Mouse (Mus musculus) kidney, embryonic 14.5 days (tissue): ENCODE results near the gene Stk11. TPM values are rescaled to one million over a fixed set of nuclear protein-coding genes. Genes with fewer than 3 reads are reported as not detected.
A peak's percentile ranks its signal among the peaks of the same experiment; 100 is the strongest.

Source experiments
- ATAC-seq: fragments of 200-750 bp; cut with Nextera tagmentation; 2 replicates; pipeline ENCODE4 v1.8.0; 2017; ENCODE audit warnings: moderate number of reproducible peaks, mild to moderate bottlenecking, moderate TSS enrichment, moderate library complexity; ENCODE audit not compliant: low FRiP score, low TSS enrichment
- H3K27ac ChIP-seq: fragments of 300-500 bp; sonication (generic); 2 replicates; pipeline ENCODE4 v1.5.1; 2014; ENCODE audit warnings: low read depth, mild to moderate bottlenecking, low read length, moderate library complexity, mixed read lengths
- H3K27me3 ChIP-seq: fragments of 300-500 bp; sonication (generic); 2 replicates; pipeline ENCODE4 v1.6.1; 2014; ENCODE audit warnings: mild to moderate bottlenecking, low read length; ENCODE audit not compliant: control insufficient read depth, insufficient read depth
- H3K36me3 ChIP-seq: fragments of 300-500 bp; sonication (generic); 2 replicates; pipeline ENCODE4 v1.6.1; 2014; ENCODE audit warnings: low read length, mixed read lengths; ENCODE audit not compliant: control insufficient read depth, insufficient read depth
- H3K4me1 ChIP-seq: fragments of 300-500 bp; sonication (generic); 2 replicates; pipeline ENCODE4 v1.6.1; 2014; ENCODE audit warnings: low read length, mixed read lengths; ENCODE audit not compliant: control insufficient read depth, insufficient read depth
- H3K4me2 ChIP-seq: fragments of 300-500 bp; sonication (generic); replicated peaks from 2 replicates; pipeline ENCODE4 v1.6.1; 2014; ENCODE audit warnings: low read depth, mild to moderate bottlenecking, low read length
- H3K4me3 ChIP-seq: fragments of 300-500 bp; sonication (generic); 2 replicates; pipeline ENCODE4 v1.5.1; 2014; ENCODE audit warnings: mild to moderate bottlenecking, low read length
- H3K9ac ChIP-seq: fragments of 300-500 bp; sonication (generic); 2 replicates; pipeline ENCODE4 v1.6.1; 2014; ENCODE audit warnings: low read depth, mild to moderate bottlenecking, low read length, moderate library complexity
- H3K9me3 ChIP-seq: fragments of 300-500 bp; sonication (generic); 2 replicates; pipeline ENCODE4 v1.6.1; 2016; ENCODE audit warnings: low read length; ENCODE audit not compliant: control insufficient read depth
- WGBS: fragments of 180-500 bp; shearing (Covaris S2); extraction: QIAGEN DNeasy Blood & Tissue Kit; methylation state at CpG from one replicate; pipeline ENCODE4 v1.1.7; 2014; 5-methylcytosine and 5-hydroxymethylcytosine counted together
- polyA plus RNA-seq: library from polyadenylated mRNA; unstranded; fragments of >200 nt; fragmentation: Nextera tagmentation; extraction: Ambion mirVana; gene quantifications from 2 replicates; pipeline ENCODE4 v1.2.1, GENCODE M21; 2014

Stk11 gene
- polyA plus RNA-seq, 1 experiment from 2014 or later = 26.6 TPM

- Histone ChIP-seq H3K4me3 (peak overlapping the region; percentile 37), H3K27me3 (no peaks in the 10 kb centered on the region), H3K4me2 (peak overlapping the region; percentile 74), H3K4me1 (peaks cover 84% of the 10 kb centered on the region), H3K36me3 (peaks cover 20% of the 10 kb centered on the region), H3K9me3 (no peaks in the 10 kb centered on the region), H3K9ac (peak overlapping the region; percentile 45), H3K27ac (peak overlapping the region; percentile 99)
- WGBS = under 1% methylated on average over 32 of the region's 33 CpGs
- peak; percentile 7 for ATAC-seq
Measured at GRCm38 (mm10) chr10:80160455-80161371, 45.1 kb downstream of the Stk11 start.

- peak; percentile 37 for ATAC-seq
- 5% methylated on average over 6 of the region's 7 CpGs for WGBS
- H3K27me3 ChIP-seq = no peaks in the 10 kb centered on the region
- no peaks in the 10 kb centered on the region for H3K9me3 ChIP-seq
- peak overlapping the region; percentile 99 for H3K27ac ChIP-seq
- peak overlapping the region; percentile 74 for H3K4me2 ChIP-seq
- peak overlapping the region; percentile 37 for H3K4me3 ChIP-seq
- H3K36me3 ChIP-seq = peaks cover 11% of the 10 kb centered on the region
- peak overlapping the region; percentile 45; the same call in 1 of the 2 replicates for H3K9ac ChIP-seq
- peaks cover 83% of the 10 kb centered on the region for H3K4me1 ChIP-seq
Measured at GRCm38 (mm10) chr10:80161522-80162242, 46.1 kb downstream of the Stk11 start.

GRCm38 (mm10) chr10:80162243-80162608, 46.6 kb downstream of the Stk11 start:
- Histone ChIP-seq H3K27me3 (no peaks in the 10 kb centered on the region), H3K4me3 (no peak overlapping the region), H3K4me1 (peaks cover 81% of the 10 kb centered on the region), H3K4me2 (peak overlapping the region; percentile 74; the same call in 1 of the 2 replicates), H3K36me3 (peaks cover 5% of the 10 kb centered on the region), H3K9me3 (no peaks in the 10 kb centered on the region), H3K27ac (peak overlapping the region; percentile 99), H3K9ac (no peak overlapping the region)
- no peak for ATAC-seq
- WGBS = 76% methylated on average over 3 of the region's 3 CpGs

- ATAC-seq = no peak
- Histone ChIP-seq H3K9ac (no peak overlapping the region), H3K4me2 (no peak overlapping the region), H3K9me3 (no peaks in the 10 kb centered on the region), H3K36me3 (no peaks in the 10 kb centered on the region; the same call in 1 of the 2 replicates), H3K4me3 (no peak overlapping the region), H3K27ac (peak overlapping the region; percentile 99; the same call in 1 of the 2 replicates), H3K27me3 (no peaks in the 10 kb centered on the region), H3K4me1 (peaks cover 76% of the 10 kb centered on the region)
- WGBS = 45% methylated on average over 6 of the region's 6 CpGs
Measured at GRCm38 (mm10) chr10:80162716-80163299, 47.2 kb downstream of the Stk11 start.

- H3K9me3 ChIP-seq = no peaks in the 10 kb centered on the region
- no peak overlapping the region for H3K27ac ChIP-seq
- H3K9ac ChIP-seq = no peak overlapping the region
- ATAC-seq = no peak
- H3K36me3 ChIP-seq = no peaks in the 10 kb centered on the region
- H3K4me2 ChIP-seq = no peak overlapping the region
- WGBS = 72% methylated on average over 8 of the region's 8 CpGs
- no peaks in the 10 kb centered on the region for H3K27me3 ChIP-seq
- H3K4me3 ChIP-seq = no peak overlapping the region
- H3K4me1 ChIP-seq = peaks cover 67% of the 10 kb centered on the region
Measured at GRCm38 (mm10) chr10:80163721-80164120, 48.1 kb downstream of the Stk11 start.

- no peaks in the 10 kb centered on the region; the same call in 1 of the 2 replicates for H3K36me3 ChIP-seq
- no peak overlapping the region for H3K27ac ChIP-seq
- H3K9ac ChIP-seq = peak overlapping the region; percentile 31; the same call in 1 of the 2 replicates
- ATAC-seq = no peak
- peak overlapping the region; percentile 33 for H3K4me3 ChIP-seq
- no peaks in the 10 kb centered on the region for H3K27me3 ChIP-seq
- H3K4me1 ChIP-seq = peaks cover 67% of the 10 kb centered on the region
- H3K4me2 ChIP-seq = peak overlapping the region; percentile 80
- no peaks in the 10 kb centered on the region for H3K9me3 ChIP-seq
- 9% methylated on average over 33 of the region's 44 CpGs for WGBS
Measured at GRCm38 (mm10) chr10:80164161-80164997, 48.8 kb downstream of the Stk11 start.

GRCm38 (mm10) chr10:80164998-80165344, 49.4 kb downstream of the Stk11 start:
- H3K27me3 ChIP-seq = no peaks in the 10 kb centered on the region
- no peak overlapping the region for H3K27ac ChIP-seq
- peaks cover 4% of the 10 kb centered on the region for H3K36me3 ChIP-seq
- peaks cover 68% of the 10 kb centered on the region for H3K4me1 ChIP-seq
- H3K9me3 ChIP-seq = no peaks in the 10 kb centered on the region
- peak overlapping the region; percentile 33 for H3K4me3 ChIP-seq
- ATAC-seq = peak; percentile 9
- H3K9ac ChIP-seq = peak overlapping the region; percentile 31; the same call in 1 of the 2 replicates
- peak overlapping the region; percentile 80 for H3K4me2 ChIP-seq
- under 1% methylated on average over 17 of the region's 17 CpGs for WGBS

GRCm38 (mm10) chr10:80165392-80166128, 50.0 kb downstream of the Stk11 start, which contains the start of gene Cirbp:
Gene Cirbp, plus strand, starts transcription at chr10:80165985.
- WGBS = 19% methylated on average over 20 of the region's 20 CpGs
- no peak for ATAC-seq
- Histone ChIP-seq H3K4me1 (peaks cover 68% of the 10 kb centered on the region), H3K4me2 (peak within 1 kb of the TSS; percentile 80), H3K9me3 (no peaks in the 10 kb centered on the region), H3K27ac (peak within 1 kb of the TSS; percentile 63; the same call in 1 of the 2 replicates), H3K9ac (peak within 1 kb of the TSS; percentile 99; the same call in 1 of the 2 replicates), H3K36me3 (peaks cover 10% of the 10 kb centered on the region), H3K4me3 (peak within 1 kb of the TSS; percentile 33), H3K27me3 (no peaks in the 10 kb centered on the region)
